Mouse (Mus musculus): Measurements from ENCODE around the gene Hlcs.
A peak's percentile ranks its signal among the peaks of the same experiment; 100 is the strongest.

The Hlcs gene

DNA sequence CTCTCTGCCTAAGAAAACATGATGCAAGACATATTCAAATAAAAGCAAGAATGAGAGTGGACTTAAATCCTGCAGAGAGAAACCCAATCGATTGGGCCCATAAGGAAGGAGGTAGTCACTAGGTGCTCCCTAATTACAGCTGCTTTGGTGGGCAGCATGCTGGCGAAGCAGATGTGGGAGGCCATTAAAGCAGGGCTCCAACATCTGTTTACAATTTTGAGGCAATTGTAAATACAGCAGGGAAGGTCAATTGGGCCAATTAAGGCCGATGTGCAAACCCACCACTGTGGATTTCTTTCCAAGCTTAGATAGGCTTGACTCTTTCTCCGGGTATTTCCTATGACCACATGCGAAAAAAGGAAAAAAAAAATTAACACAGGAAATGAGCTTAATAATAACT lies 117.5 kb downstream of the Hlcs start:
- no peak for DNase-seq

DNA sequence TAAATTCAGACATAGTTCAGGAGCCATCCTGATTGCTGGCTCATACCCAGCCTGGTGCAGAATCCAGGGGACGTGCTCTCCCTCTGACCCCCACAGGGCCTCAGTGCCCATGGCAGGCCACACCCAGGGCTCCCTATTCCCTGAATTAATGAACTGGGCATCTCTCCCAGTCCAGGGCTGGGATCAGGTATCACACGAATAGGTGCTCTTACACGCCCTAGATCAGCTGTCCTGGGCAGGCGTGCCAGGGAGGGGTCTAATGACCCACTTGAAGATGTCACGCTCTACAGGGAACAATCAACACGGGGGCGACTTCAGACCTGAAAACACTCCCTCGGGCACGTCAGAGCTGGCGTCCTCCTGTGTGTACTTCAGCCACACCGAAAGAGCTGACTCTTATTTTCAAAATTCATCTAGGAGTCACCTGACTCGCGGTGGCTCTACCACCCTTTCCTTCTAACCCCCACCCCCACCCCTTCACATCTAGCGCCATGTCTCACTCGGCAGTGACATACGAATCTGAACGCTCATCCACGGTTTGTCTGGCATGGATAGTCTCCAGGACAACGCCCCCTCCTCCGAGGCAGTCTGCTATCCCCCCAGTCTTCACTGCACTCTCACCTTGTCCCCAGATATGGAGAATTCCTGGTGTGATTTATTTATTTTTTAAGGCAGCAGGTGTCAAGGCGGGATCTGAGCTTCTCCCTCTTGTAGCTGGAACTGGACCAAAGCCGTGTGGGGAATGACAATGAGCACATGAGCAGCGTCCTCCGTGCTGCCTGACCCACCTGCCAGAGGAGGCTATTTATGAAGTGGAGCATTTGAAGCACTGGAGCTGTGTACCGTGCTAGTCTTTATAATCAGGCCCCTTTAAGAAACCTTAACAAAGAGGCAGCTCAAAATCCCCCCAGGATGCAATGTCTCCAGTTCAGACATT lies 121.7 kb downstream of the Hlcs start:
- DNase-seq = no peak

DNA sequence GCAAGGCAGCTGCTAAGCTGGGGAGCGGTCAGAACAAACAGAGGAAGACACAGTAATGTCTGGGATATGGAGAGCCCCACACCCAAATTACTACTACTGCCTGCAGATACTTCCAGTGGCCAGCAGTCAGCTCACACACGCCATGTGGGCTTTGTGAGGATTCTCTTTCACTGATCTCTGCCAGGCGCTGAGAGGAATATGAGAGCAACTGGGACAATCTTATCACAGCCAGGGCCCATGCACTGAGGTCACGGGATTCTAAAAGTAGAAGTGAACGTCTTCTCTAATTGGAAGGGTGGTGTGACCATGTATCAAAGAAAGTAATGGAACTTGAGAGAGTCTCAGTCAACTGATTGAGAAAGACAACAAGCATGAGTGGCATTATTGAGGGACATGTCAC lies 123.1 kb downstream of the Hlcs start:
- no peak for DNase-seq

DNA sequence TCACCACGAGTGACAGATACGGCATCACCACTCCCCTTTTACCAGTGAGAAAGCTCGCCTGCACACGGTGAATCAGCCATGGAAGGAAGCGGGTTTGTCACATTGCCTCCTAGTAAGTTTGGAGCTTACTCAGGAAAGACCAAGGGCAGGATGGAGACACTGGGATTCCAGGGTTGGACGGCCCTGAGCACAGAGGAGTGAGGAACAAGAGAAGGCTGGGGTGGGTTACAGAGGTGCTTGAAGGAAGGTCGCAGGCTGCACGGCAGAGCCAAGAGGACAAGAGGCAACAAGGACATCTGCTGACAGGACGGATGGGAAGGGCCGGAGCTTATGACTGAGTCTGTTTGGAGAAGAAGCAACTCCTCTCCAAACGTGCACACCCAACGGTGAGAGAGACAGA lies 126.8 kb downstream of the Hlcs start:
- DNase-seq = no peak

DNA sequence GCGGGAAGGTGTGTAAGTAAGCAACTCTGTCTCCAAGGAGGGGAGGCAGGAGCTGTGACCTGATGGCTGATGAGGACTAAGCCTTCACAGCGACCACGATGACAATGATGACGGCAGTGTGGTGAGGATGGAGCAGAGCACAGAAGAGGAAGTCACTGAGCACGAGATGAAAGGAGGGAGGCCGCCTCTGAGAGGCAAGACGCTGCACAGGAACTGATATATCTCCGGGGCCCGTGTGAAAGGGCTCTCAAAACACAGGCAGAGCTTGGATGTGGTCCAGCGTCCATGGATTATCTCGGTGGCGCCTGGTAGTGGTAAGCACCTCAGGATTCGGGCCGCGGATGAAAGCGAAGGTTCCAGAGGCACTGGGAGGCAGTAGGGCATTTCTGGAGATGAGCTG lies 127.9 kb downstream of the Hlcs start:
- peak; percentile 51 for DNase-seq

DNA sequence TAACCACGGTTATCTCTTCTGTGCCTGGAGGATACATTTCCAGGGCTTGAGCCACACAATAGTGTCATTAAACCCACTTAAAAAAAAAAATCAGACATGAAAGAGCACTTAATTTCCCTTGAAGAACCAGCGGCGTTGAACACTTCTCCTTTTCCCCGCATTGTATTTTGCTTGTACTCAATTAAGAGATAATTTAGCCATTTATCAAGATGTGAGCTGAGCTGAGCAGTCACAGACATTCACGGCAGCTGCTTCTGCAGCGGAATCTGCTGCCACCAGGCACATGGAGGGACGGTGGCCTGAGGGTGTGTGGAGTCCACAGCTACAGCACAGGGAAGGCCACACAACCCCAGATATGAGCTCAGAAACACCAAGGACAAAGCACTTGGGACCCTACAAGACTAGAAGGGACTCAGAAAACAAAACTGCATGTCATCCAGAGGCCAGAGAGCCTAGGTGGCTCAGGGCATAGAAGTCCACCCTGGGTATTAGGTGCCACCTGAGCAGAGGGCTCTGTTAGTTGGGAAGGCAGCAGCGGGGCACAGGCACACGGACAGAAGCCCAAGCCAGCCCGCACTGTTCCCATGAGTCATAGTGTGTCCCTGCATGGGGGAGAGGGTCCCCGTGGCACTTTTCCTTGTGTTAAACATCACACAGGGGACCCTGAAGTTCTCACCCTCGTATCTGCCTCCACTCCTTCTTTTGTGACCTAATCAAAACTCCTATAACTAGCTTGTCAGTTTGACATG lies 133.1 kb downstream of the Hlcs start:
- DNase-seq = no peak

DNA sequence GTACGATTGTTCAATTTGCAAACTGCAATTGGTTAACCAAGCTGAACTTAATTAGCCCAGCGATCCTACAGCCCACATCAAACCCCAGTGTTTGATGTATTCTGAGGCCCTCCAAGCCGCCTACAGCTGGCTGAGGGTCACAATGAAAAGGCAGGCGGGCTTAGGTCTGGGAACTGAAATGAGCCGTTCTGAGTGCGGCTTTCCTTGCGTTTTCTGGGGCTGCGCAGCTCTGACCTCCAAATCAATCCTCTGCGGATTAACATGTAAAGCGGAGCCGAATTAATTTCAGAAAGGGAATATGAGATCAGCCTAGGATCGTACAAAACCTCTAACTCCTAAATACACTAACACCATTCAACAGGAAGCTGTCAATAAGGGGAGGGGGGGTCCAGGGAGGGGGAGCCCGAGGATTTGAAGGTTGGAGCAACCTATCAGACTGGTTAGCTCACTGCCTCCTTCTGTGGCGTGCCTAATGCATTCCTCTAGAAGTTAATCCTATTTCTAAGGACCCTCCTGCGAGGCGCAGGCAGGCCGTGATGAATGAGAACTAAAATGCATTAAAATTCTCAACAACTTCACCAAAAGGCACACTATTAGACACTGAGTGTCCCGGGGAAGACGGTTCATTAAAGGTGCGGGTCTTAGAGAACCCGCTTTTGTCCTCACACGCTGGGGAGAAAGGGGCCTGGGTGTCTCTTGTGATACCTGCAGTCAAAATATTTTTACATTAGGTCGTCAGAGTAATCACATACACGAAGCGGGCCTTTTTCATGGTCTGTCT lies 133.8 kb downstream of the Hlcs start:
- DNase-seq = no peak

DNA sequence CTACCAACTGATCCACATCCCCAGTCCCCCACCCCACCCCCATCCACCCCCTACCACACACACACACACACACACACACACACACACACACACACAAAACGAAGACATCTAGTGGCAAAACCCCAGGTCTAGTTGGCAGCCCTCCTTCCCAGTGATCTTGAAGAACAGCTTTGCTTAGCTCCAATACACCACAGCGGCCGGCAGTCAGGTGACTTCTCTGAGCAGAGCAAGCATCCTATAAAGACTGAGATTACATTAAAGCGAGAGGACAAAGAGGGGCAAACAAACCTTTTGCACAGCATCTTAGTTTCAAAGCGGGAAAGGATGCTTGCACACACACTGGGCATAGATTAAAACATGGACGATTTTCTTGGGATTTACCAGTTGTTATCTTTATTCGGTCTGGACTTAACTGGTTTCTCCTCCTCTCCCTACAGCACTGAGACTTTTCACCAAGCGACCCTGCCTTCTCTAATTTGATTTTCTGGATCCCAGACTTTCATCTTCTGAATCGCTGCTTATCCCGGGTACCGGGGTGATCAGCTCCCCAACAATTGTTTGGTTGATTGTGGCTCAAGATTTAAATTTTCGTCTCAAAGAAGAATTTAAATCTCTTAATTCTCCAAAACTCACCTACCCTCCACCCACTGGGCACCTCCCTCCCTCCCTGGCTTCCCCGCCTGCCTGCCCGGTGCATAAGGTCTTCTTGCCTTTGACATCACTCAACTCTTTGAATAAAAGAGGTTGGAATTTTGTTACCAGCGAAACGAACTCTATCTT lies 134.7 kb downstream of the Hlcs start:
- no peak for DNase-seq

DNA sequence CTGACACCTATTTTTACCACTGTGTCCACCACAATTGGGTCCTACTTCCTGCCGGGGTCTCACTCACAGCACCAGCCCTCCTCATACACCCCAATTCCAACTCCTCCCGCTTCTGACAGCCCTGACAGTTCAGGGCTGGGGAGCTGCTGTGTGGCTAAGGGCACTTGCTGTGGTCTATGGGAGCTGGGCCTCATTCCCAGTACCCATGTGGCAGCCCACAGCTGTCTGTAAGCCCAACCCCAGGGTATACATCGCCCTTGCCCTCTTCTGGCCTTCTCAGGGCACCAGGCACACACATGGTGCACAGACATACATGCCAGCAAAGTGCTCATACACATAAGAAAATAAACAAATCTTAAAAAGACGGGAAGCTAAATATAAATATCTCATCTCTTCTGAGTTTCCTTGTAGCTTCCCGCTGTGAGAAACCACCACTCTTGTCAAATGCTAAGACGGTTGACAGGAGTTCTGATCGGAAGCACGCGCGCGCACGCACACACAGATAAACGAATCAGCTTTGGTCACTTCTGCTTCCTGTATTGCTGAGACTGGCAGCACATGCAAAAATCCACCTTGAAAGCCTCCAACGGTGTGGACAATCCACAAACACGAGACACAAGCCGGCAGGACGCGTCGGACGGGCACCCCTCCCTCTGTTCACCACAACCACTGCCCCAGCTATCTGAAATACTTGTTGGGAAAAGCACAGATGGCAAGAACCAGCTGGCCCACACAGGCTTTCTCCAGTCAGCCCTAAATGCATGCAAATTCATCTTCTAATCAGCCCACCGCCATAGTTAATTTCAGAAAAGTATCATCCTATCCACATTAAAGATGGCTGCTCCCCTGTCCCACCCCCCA lies 136.1 kb downstream of the Hlcs start:
- no peak for DNase-seq

DNA sequence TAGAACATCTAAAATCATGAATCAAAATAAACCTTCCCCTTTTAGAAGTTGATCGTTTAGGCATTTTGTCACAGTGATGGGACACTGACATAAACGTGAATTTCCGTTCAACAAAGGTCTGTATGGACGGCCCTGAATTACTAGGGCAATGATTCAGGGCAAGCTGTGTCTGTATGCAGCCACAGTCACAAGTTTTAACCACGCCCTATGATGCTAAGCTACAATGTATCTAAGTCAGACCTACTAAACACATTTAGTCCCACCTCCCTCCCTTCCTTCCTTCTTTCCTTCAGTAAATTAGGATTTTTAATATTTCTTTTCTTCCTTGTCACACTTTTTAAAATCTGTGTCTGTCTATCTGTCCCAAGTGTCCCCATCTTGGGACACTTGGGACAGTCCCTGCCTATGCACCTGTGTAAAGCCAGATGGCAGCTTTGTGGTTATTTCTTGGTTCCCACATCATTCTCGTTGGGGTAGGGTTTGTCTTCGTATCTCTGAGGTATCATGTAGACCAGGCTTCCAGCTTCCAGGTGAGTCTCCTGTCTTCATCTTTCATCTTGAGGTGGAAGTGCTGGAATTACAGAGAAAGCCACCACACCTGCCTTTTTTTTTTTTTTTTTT lies 137.9 kb downstream of the Hlcs start:
- DNase-seq = no peak

DNA sequence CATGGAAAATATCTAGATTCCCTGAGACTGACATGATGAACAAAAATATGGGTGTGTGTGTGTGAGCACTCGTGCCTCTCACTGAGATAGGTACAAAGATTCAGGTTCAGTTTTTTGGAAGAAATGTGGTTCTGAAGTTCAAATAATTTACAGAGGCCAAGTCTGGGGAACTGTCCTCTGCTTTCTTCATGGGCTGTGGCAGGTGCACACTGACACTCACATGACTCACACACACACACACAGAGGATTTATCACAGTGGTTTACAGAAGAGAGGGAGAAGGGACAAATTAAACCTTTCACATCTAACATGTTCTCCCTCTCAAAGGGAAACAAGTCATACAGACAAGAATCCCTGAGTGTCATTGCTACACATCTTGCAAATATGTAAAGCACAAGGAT lies 140.0 kb downstream of the Hlcs start:
- DNase-seq = no peak

DNA sequence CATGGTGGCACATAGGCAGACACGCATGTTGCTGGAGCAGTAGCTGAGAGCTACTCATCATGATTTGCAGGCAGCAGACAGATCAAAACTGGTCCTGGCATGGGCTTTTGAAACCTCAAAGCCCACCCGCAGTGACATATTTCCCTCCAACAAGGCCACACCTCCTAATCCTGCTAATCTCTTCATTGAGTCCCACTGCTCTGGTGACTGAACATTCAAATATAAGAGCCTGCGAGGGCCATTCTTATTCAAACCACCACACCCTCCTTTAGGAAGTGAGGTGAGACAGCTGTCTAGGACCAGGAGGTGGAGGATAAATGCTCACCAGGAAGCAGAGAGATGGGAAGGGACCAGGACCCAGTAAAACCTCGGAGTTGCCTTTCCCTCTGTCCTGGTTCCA lies 143.2 kb downstream of the Hlcs start:
- no peak for DNase-seq

DNA sequence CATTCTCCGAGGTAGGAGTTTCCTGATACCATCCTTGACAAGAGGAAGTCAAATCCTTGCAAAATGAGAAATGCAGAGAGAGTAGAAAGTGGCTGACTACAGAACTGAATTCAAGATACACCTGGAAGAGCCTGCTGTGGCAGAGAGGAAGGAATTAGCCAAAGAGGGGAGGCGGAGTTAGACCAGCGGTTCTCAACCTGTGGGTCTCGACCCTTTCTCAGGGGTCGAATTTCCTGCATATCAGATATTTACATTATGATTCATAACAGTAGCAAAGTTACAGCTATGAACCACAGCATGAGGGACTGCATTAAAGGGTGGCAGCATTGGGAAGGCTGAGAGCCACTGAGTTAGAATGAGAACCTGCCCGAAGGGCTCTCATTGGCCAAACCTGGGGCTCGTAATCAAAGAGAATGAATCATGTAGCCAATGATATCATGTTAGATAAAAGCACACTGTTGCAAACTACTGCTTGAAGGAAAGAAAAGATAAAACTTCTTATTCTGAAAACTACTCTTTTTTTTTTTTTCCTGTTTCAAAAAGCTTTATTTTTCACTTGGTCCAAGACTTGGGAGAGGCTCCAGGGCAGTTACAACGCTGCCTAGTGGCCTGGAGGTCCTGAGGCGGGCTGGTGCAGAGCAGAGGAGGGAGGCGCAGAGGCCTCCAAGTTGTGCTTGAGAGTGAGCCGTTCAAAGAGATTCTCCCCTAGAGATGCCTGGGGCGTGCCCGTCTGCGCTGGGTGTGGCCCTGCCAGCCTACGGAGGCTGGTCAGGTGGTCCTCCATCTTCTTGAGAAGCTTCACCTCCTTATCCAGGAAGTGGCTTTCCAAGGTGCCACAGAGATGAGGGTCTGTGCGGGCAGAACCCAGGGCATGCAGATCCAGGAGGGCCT lies 144.5 kb downstream of the Hlcs start:
- DNase-seq = no peak

DNA sequence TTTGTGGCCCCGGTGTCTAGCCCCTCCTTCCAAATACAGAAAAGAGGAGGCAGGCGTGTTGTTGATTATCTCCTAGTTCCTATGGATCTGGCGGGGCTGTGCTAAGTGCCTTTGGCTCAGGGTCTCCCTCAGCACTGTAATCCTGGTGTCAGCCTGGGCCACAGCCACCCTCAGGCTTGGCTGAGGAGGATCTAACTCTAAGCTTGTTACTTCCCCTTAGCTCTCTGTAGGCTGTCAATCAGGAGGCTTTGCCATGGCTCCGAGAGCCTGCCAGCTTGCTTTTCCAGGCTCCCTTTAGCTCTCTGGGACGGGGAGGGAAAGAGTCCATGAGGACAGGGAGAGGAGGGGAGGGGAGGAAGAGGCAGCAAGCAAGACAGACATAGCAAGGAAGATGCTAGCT lies 148.4 kb downstream of the Hlcs start:
- DNase-seq = no peak

DNA sequence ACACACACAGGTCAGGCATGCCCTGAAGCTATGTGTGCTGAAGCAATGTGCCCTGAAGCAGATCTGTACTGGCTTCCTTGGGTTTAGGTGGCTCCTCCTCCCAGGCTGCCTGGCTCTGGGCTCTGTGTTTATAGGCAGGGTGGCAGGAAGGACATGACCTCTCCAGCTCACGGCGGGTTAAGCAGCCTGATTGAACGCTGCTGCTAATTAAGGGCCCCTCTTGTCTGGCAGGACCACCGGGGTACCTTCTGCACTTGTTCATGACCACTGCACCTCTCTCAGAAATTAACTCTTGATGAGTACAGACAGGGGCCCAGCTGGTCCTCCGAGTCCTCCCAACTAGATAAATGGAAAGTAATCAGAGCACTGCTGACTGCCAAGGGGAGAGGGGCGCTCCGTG lies 149.1 kb downstream of the Hlcs start:
- no peak for DNase-seq

DNA sequence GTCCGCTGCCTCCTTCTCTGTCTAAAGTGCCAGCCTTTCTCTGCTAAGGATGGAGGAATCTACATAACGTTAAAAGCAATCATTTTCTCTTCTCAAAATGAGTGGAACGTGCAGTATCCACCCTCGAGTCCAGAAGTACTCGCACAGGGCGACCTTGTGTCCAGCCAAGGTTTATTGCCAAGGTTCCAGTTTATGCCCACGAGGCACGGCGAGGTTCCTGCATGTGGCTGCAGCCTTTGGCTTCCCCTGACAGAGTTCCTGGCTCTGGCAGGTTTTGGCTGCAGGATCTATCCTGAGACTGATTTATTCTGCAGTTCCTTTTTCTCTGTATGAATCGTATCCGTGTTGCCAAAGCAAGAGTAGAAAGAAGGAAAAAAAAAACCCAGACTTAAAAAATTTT lies 150.3 kb downstream of the Hlcs start:
- DNase-seq = peak; percentile 50

DNA sequence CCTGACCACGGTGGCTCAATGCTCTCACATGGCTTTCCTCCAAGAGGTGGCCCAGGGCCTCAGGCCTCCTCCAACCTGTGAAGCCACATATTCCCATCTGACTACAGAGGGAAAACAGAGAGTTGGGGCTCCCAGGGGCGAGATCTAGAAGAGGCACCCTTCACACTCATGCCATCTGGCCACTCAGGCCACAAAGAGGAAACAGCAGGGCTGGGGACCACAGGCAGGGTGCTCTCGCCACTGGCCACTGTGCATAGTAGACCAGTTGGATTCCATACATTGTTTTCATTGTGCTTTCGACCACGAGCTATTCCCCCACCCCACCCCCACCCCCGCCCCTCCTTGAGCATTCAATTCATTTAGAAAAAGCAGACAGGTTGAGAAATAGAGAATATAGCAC lies 151.4 kb downstream of the Hlcs start:
- no peak for DNase-seq

DNA sequence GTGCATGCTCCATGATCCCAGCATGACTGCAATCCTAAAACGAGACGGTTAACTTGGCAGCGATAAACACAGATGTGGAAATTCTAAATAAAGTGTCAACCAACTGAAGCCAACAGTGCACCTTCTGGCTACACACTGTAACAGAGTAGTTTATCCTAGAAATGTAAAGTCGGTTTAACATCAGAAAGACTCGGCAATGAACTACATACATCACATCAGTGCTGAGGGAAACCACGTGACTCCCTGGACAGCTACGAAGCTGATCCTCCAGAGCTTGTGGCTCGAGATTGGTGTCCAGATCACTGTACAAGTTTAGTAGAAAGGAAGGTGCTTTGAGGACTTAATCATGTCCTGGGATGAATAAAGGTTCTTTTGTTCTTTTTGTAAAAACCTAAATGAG lies 155.6 kb downstream of the Hlcs start:
- DNase-seq = no peak

DNA sequence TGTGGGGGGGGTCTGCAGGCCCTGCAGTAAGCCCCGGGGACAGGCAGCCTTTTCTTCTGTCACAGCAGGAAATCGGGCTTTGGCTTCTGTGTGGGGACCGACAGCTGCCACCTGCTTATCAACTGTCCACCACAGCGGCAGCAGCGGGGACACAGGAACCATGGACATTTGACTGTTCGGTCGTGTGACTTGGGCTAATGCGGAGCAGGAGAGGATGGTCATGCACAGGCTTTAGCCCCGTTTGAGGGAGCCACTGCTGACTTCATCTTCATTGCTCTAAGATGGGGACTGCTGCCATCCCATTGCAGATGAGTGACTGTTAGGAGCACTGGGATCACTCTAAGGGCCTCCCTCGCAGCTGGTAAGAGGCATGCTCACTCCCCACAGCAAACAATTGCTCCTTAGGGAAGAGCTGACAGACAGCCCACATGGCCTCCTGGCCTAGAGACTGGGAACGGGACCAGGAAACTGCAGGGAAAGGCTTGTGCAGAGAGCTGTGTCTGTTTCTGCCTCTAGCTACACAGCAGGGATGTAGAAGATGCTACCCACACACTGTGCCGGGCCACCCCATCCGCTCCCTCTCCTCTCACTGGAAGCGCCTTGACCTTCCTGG lies 158.2 kb downstream of the Hlcs start:
- DNase-seq = peak; percentile 54

Measured in kidney, postnatal 10 days (tissue).